Mouse (Mus musculus): Measurements from ENCODE around the gene 5330417C22Rik.

Gene 5330417C22Rik

DNA sequence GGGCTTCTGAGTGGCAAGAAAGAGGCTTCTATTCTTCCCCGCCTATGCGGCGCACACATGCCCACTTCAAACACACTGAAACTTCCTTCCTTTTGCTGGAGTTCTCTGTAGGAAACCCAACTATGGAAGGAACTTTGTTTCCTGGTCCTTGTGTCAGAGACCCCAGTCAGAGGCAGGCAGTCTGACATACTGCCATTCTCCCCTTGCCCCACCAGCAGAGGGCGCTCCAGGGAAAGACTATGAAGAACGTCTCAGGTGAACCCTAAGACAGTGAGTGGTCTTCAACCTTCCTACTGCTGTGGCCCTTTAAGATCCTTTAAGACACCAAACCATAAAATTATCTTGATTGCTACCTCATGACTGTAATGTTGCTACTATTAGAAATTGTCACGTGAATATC is 69.9 kb downstream of the 5330417C22Rik start:
- no peak for DNase-seq (ENCODE audit: low spot score in 2 of 2)

DNA sequence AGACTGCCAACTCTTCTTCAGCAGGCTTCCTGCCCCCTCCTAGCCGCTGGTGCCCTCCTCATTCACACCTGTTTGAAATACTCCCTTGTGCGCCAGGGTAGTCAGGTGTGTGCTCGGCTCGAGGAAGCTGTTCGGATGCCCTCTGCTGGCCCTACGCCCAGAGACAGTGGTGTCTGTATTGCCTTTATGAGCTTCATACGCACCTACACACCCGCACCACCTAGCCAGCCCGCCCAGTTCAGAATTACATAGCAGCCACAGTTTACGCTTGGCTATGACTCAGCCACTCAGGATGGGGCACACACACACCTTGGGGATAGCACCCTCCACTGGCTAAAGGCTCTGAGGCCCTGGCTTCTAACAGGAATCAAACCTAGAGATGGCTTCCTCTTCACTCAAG is 77.5 kb downstream of the 5330417C22Rik start:
- DNase-seq (ENCODE audit: low spot score in 2 of 2), result peak in 1 of 2 experiments; percentile 25

DNA sequence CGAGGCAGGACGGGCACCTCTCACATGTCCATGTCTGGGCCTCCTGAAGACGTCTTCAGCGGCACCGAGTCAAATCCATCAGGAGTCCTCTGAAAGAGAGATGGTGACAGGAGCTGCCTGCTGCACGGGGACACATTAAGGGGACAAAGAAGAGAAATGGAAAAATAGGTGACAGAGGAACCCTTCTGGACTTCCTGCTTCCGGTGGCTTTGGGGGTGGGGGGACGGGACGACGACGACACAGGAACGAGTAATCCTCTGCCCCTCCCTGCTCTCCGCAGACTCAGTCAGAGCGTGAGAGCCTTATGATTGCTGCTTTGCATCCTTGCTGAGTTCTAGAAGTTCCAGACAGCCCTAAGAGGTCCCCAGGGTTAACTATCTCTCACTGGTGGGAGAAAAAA is 78.0 kb downstream of the 5330417C22Rik start:
- DNase-seq (ENCODE audit: low spot score in 2 of 2), result no peak

GRCm38 (mm10) chr3:108454172-108454571 is 82.2 kb downstream of the 5330417C22Rik start:
- DNase-seq (ENCODE audit: low spot score in 2 of 2), result no peak

DNA sequence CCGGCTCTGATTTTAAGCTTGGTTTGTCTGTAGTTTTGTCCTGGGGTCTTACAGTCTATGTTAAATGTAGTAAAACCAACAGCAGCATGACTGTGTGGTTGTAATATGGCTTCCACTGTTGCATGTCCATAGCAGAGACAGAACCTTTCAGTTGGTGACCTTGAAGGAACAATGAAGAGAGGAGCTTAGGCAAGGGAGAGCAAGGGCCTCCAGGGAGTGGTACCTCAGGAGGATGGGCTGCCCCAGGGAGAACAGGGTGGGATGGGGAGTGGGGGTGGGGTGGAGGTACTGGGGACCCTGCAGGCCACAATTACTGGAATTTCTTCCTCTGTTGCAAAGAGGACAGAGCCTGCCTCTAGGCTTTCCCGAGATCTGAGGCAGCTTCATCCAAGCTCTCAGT is 84.4 kb downstream of the 5330417C22Rik start:
- no peak for DNase-seq (ENCODE audit: low spot score in 2 of 2)

DNA sequence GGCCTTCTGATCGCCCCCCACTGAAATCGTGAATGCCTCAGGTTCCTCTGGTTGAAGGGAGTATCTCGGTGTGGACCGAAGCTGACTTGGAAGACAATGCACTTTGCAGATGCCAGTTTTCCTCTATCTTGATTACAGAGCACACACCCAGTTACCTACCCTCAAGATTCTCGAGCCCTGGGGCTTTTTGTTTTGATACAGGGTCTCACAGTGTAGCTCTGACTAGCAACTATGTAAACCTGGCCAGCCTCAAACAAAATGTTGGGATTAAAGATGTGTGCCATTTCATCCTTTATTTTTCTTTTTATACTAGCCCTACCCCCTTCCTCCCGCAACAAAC is 91.0 kb downstream of the 5330417C22Rik start:
- DNase-seq (ENCODE audit: low spot score in 2 of 2), result no peak

DNA sequence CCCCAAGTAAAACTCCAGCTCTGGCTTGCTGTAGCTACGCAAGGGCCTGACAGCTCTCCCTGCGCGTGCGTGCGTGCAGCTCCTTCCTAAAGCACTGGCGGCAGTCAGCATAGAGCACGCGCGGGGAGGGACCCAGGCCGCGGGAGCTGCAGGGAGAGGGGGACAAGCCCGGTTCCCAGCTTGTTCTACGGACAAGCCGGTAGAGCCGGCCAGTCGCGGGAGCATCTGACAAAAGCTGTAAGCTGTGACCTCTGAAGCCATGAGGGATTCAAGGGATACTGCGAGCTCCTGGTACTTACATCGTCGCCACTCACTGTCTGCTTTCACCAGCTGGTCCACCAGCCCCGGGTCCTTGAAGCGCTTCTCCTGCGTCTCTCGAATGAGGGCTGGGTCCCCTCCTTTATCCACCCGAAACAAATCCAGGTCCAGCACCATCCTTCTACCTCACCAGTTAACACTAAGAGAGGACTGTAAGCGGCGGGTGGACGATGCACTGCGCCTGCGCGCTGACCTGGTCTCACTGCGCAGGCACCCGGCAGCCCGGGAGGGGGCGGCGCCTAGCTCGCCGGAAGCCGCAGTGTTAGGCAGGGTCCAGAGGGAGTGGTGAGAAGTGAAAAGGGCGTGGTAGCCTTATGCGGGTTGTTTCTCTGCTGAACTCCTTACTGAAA is 91.5 kb downstream of the 5330417C22Rik start, which contains the start of gene Sars:
Sars (minus strand) TSS at position 512 of the 668 bp plus-strand sequence.
- peak; percentile 86 to 91 for DNase-seq (ENCODE audit: low spot score in 2 of 2)

- DNase-seq (ENCODE audit: low spot score in 2 of 2), result no peak
Measured at GRCm38 (mm10) chr3:108444029-108444428, 92.3 kb downstream of the 5330417C22Rik start.

GRCm38 (mm10) chr3:108436380-108436714 is 100.0 kb downstream of the 5330417C22Rik start:
- no peak for DNase-seq (ENCODE audit: low spot score in 2 of 2)

DNA sequence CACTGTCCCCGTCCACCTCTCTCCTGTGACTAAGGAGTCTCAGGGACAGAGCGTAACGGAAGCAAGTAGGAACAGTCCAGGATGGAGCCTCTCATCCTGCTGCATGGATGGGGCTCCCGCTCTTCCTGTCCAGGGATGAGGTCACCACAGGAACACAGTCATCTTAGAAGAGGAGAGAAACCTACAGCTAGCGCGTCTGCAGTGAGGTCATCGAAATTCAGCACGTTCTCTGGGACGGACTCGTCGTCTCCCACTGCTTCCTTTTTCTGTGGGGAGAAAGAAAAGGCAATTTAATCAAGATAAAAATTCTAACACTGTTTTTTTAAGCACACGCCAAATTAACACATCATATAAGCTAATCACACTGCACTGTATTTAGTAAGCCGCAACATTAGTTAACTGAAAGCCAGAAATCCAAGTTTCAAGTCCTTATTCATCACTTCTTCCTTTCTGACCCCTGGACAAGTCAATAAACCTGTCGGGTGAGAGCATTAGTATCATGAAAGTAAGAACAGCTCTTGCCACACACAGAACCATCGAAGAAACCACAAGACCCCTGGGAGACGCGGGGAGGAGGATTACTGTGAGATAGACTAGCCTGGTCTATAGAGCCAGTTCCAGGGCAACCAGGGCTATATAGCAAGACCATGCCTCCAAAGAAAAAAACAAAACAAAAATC is 100.5 kb downstream of the 5330417C22Rik start:
- DNase-seq (ENCODE audit: low spot score in 2 of 2), result no peak

DNA sequence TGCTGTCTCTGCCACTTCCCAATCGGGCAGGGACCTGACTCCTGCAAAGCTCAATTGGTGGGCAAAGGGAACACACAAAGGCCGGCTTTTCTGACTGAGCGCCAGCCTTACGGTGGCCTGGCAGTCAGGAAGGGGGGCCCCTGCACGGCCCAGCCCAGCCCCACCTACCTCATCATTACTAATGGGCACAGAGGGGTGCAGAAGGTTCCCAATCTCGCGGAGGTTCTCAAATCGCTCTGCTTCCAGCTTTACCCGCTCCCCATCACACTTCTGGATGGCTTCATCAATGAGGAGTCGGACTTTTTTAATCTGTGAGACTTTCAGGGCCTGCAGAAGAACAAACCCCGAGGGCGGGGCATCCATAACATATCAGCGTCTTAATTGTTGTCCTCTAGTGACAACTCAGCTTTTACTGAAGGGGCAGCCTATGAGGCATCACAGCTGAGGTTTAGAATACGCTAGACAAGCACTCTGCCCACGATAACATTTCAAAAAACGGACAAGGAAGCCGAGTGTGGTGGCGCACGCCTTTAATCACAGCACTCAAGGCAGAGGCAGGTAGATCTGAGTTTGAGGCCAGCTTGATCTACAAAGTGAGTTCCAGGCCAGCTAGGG is 102.3 kb downstream of the 5330417C22Rik start:
- DNase-seq (ENCODE audit: low spot score in 2 of 2), result no peak

DNA sequence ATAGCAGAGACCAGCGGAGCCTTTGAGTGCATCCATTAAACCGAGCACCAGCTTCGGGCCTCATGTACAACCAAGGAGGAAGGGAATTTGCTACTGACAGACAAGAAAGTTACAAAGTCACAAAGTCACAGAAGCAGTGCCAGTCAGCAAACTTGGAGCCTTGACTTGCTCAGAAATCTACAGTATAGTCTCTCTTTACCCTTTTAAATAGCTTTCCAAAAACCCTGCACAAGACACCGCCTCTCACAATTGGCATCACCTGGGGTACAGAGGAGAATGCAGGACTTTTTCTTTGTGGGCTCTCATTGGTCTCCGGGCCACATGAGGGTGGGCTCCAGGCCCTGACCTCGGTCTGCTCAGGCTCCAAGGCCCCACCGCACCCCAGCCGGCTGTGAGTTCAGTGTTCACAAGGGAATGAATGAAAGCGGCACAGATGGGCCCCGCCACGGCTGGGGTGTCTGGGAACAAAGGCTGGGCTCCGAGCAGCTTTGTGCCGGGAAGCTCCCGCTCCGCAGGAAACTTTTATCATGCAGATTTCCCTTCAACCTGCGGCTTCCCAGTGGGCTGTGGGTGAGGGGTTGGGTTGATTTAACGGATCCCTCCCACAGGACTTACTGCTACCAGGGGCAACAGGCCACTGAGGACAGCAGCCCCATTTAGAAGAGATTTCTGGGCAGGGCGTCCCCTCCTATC is 103.0 kb downstream of the 5330417C22Rik start:
- DNase-seq (ENCODE audit: low spot score in 2 of 2), result no peak

DNA sequence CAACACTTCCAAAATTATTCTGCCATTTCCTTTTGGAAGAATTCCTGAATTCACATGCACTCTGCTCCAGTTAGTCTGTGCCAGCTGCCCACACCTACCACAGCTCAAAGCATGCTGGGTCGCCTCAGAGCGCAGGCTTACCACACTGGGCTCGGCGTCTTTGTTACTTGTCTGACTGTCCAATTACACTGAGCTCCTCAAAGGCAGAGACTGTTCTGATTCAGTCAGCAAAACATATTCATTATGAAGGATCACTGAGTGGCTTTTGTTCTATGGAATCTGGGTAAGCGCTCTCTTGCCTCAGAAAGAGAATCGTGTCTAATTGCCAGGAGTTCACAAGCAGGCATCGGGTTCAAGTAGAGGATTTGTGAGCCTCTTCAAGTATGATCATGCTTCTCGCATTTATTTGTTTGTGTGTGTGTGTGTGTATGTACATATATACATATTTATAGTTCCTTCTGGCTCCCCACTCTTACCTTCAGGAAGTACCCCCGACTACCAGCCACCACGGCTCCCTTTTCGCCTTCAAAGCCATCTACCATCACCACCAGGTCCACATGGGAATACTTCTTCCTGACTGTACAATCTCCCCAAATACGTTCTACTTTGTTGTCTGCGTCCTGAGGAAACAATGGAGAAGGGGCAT is 103.7 kb downstream of the 5330417C22Rik start:
- no peak for DNase-seq (ENCODE audit: low spot score in 2 of 2)

GRCm38 (mm10) chr3:108425624-108426018 is 110.7 kb downstream of the 5330417C22Rik start:
- no peak for DNase-seq (ENCODE audit: low spot score in 2 of 2)

- no peak for DNase-seq (ENCODE audit: low spot score in 2 of 2)
Measured at GRCm38 (mm10) chr3:108424944-108425623, 111.3 kb downstream of the 5330417C22Rik start.

- no peak for DNase-seq (ENCODE audit: low spot score in 2 of 2)
Measured at GRCm38 (mm10) chr3:108423844-108424801, 112.2 kb downstream of the 5330417C22Rik start.

GRCm38 (mm10) chr3:108423006-108423405 is 113.3 kb downstream of the 5330417C22Rik start:
- no peak for DNase-seq (ENCODE audit: low spot score in 2 of 2)

DNA sequence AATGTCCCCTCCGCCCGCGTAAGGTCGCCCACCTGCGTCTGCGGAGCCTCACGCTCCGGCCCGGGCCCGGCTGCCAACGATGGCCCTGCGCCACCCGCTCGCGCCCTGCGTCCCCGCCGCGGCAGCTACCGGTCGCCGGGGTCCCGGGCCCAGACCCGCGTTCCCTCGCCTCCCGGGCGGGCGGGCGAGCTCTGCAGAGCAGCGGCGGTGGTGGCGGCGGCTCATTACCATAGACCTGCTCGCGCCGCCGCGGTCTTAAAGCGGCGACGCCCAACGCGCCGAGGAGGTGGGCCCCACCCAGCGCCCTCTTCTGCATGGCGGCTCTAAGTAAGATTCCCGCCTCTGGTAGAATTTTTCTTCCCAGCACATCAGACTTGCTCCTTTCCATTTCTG is 120.5 kb downstream of the 5330417C22Rik start:
- DNase-seq (ENCODE audit: low spot score in 2 of 2), result peak in 1 of 2 experiments; percentile 50

GRCm38 (mm10) chr3:108414857-108415830 is 121.2 kb downstream of the 5330417C22Rik start, which contains the start of gene Celsr2:
Gene Celsr2 (minus strand): TSS chr3:108415552.
- DNase-seq (ENCODE audit: low spot score in 2 of 2), result no peak

Data from urinary bladder, postnatal 4 days (tissue).